Mouse (Mus musculus): ENCODE measurements around the gene Upp2. TPM values are rescaled to one million over a fixed set of nuclear protein-coding genes. Genes with fewer than 3 reads are reported as not detected.
A peak's percentile ranks its signal among the peaks of the same experiment; 100 is the strongest.

Upp2 gene
- polyA plus RNA-seq, 1 experiment from 2014 or later, result 7.7 TPM

DNA sequence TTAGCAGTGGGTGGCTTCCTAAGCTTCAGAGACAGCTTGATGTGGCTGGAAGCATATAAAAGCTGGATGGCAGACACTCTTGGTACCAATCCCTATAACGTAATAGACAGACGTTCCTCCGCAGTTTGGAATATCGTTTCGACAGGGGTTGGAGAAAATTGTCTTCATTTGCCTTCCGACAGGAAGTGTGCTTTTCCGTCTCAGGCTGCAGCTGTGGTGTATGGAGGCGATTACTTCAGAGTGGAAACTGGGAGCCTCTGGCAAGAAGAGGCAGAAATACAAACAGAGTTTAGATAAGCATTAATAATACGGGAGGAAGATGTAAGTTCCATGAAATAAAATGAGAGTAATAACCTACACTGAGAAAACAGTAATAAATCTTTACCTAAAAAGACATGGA lies 28.3 kb downstream of the Upp2 start:
- H3K27me3 ChIP-seq, result no peaks in the 10 kb centered on the region
- 49% methylated on average over 9 of the region's 9 CpGs for WGBS
- no peaks in the 10 kb centered on the region for H3K36me3 ChIP-seq
- H3K9me3 ChIP-seq (replicated peaks), result no peaks in the 10 kb centered on the region
- H3K9ac ChIP-seq, result no peak overlapping the region
- H3K4me3 ChIP-seq (replicated peaks), result no peak overlapping the region
- no peak for ATAC-seq (replicated peaks; ENCODE audit: low FRiP score)
- H3K4me1 ChIP-seq, result peaks cover 14% of the 10 kb centered on the region; the same call in 1 of the 2 replicates
- H3K27ac ChIP-seq, result peak overlapping the region; percentile 63
- no peak overlapping the region for H3K4me2 ChIP-seq

DNA sequence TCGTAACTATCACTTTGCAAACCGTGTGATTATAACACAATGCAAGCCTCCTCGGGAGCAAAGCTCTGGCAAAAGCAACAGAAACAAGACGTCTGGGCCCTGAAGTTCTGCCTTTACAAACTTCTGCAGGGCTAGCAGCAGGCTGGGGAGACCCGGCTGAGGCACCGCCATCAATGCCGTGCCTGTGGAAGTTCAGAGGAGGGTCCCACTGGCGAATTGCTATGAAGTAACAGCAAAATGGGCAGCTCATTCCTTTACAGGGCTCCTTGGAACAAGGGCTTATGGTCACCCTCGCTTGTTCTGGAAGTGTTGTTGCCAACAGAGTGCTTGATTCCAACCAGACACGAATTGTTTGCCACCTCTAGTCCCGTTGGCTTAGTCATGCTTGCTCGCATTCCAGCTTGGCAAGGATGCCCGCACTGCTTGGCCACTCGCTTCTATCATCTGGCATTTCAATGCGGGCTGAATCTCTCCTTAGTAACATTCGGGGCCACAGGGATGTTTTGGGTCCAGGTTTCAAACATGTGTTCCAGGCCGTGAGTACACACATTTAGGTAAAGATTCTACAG lies 29.8 kb downstream of the Upp2 start:
- 88% methylated on average over 17 of the region's 17 CpGs for WGBS
- no peak for ATAC-seq (replicated peaks; ENCODE audit: low FRiP score)

DNA sequence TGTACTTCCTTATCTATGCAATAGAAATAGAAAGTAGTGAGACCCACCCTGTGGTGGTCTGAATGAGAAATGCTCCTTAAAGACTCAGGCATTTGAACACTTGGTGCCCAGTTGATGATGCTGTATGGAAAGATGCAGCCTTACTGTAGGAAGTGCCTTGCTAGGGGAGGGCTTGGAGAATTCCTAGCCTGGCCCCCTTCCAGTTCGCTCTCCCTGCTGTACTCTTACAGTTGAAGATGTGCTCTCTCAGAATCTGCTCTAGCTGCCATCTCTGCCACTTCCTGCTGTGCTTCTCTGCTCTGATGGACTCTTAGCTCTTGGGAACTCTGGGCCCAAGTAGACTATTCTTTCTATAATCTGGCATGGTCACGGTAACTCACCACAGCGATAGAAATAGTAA lies 30.5 kb downstream of the Upp2 start:
- Histone ChIP-seq H3K9ac (no peak overlapping the region), H3K4me1 (peaks cover 17% of the 10 kb centered on the region; the same call in 1 of the 2 replicates), H3K4me2 (no peak overlapping the region), H3K9me3 (replicated peaks) (no peaks in the 10 kb centered on the region), H3K27ac (no peak overlapping the region), H3K27me3 (no peaks in the 10 kb centered on the region), H3K4me3 (replicated peaks) (no peak overlapping the region), H3K36me3 (no peaks in the 10 kb centered on the region)
- no peak for ATAC-seq (replicated peaks; ENCODE audit: low FRiP score)
- WGBS, result 96% methylated on average over 3 of the region's 3 CpGs

More for the DNA sequence above, 29.8 kb downstream of the Upp2 start:
- H3K27me3 ChIP-seq, result no peaks in the 10 kb centered on the region
- no peak overlapping the region for H3K27ac ChIP-seq
- no peak overlapping the region for H3K4me2 ChIP-seq
- H3K9me3 ChIP-seq (replicated peaks), result no peaks in the 10 kb centered on the region
- no peak overlapping the region for H3K4me3 ChIP-seq (replicated peaks)
- H3K36me3 ChIP-seq, result no peaks in the 10 kb centered on the region
- H3K9ac ChIP-seq, result no peak overlapping the region
- H3K4me1 ChIP-seq, result peaks cover 16% of the 10 kb centered on the region; the same call in 1 of the 2 replicates

DNA sequence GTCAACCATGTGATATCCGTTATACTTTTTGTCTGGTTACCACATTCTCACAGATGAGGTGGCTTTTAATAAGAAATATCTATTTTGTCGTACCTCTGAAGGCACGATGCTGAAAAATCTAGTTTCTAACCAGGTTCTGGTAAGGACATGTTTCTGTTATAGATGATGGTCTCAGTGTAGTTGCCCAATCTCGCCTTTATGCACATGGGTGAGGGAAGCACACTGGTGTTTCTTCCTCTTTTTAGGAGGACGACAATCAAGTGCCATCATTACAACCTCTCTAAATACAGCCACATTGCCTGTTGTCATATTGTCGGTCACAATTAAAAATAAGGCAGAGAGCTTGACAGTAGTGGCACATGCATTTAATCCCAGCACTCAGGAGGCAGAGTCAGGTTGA lies 32.5 kb downstream of the Upp2 start:
- no peaks in the 10 kb centered on the region for H3K36me3 ChIP-seq
- no peak overlapping the region for H3K4me3 ChIP-seq (replicated peaks)
- H3K27ac ChIP-seq, result no peak overlapping the region
- H3K27me3 ChIP-seq, result no peaks in the 10 kb centered on the region
- H3K4me1 ChIP-seq, result 0 out of 2 replicates have a peak, but pooled peaks cover 15% of the 10 kb centered on the region
- no peaks in the 10 kb centered on the region for H3K9me3 ChIP-seq (replicated peaks)
- no peak overlapping the region for H3K9ac ChIP-seq
- no peak for ATAC-seq (replicated peaks; ENCODE audit: low FRiP score)
- H3K4me2 ChIP-seq, result no peak overlapping the region
- WGBS, result 98% methylated on average over 6 of the region's 6 CpGs

GRCm38 (mm10) chr2:58601382-58601781 lies 34.3 kb downstream of the Upp2 start:
- H3K36me3 ChIP-seq, result no peaks in the 10 kb centered on the region
- no peak overlapping the region for H3K4me3 ChIP-seq (replicated peaks)
- ATAC-seq (replicated peaks; ENCODE audit: low FRiP score), result peak; percentile 71; the same call in 1 of the 2 replicates
- no peak overlapping the region for H3K9ac ChIP-seq
- H3K4me2 ChIP-seq, result no peak overlapping the region
- WGBS, result 61% methylated on average over 4 of the region's 4 CpGs
- H3K27me3 ChIP-seq, result no peaks in the 10 kb centered on the region
- no peak overlapping the region for H3K27ac ChIP-seq
- no peaks in the 10 kb centered on the region for H3K9me3 ChIP-seq (replicated peaks)
- 0 out of 2 replicates have a peak, but pooled peaks cover 3% of the 10 kb centered on the region for H3K4me1 ChIP-seq

DNA sequence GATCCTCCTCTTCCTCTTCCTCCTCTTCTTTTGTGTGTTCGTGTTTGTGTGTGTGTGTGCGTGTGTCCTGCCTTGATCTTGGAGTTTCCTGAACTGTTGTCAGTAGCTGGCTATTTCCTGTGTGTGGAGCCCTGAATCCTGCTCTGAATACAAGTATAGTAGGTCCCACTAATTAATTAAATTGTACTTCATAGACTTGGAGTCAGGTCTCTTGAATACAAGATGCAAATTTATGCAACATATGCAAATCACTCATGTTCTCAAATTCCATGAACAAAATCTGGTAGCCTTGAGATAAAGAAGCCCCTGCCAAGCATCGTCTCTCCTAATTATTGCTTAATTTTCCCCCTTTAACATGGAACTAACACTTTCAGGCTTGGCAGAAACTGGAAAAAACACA lies 36.3 kb downstream of the Upp2 start:
- H3K27ac ChIP-seq, result no peak overlapping the region
- no peak overlapping the region for H3K4me3 ChIP-seq (replicated peaks)
- ATAC-seq (replicated peaks; ENCODE audit: low FRiP score), result no peak
- no peaks in the 10 kb centered on the region for H3K27me3 ChIP-seq
- no peak overlapping the region for H3K9ac ChIP-seq
- no peak overlapping the region for H3K4me2 ChIP-seq
- WGBS, result 83% methylated on average over 3 of the region's 3 CpGs
- H3K9me3 ChIP-seq (replicated peaks), result no peaks in the 10 kb centered on the region
- no peaks in the 10 kb centered on the region for H3K36me3 ChIP-seq
- H3K4me1 ChIP-seq, result 0 out of 2 replicates have a peak, but pooled peaks cover 3% of the 10 kb centered on the region

GRCm38 (mm10) chr2:58604791-58605190 lies 37.7 kb downstream of the Upp2 start:
- H3K4me2 ChIP-seq, result no peak overlapping the region
- no peaks in the 10 kb centered on the region for H3K36me3 ChIP-seq
- 89% methylated on average over 3 of the region's 3 CpGs for WGBS
- no peak overlapping the region for H3K4me3 ChIP-seq (replicated peaks)
- H3K27me3 ChIP-seq, result no peaks in the 10 kb centered on the region
- H3K9ac ChIP-seq, result no peak overlapping the region
- no peaks in the 10 kb centered on the region for H3K9me3 ChIP-seq (replicated peaks)
- 0 out of 2 replicates have a peak, but pooled peaks cover 3% of the 10 kb centered on the region for H3K4me1 ChIP-seq
- H3K27ac ChIP-seq, result no peak overlapping the region
- no peak for ATAC-seq (replicated peaks; ENCODE audit: low FRiP score)

- no peak overlapping the region for H3K9ac ChIP-seq
- no peaks in the 10 kb centered on the region for H3K9me3 ChIP-seq (replicated peaks)
- H3K4me3 ChIP-seq (replicated peaks), result no peak overlapping the region
- no peaks in the 10 kb centered on the region for H3K4me1 ChIP-seq
- 84% methylated on average over 3 of the region's 3 CpGs for WGBS
- H3K36me3 ChIP-seq, result no peaks in the 10 kb centered on the region
- H3K27ac ChIP-seq, result no peak overlapping the region
- H3K4me2 ChIP-seq, result no peak overlapping the region
- H3K27me3 ChIP-seq, result no peaks in the 10 kb centered on the region
- no peak for ATAC-seq (replicated peaks; ENCODE audit: low FRiP score)
Measured at GRCm38 (mm10) chr2:58613720-58614119, 46.6 kb downstream of the Upp2 start.

DNA sequence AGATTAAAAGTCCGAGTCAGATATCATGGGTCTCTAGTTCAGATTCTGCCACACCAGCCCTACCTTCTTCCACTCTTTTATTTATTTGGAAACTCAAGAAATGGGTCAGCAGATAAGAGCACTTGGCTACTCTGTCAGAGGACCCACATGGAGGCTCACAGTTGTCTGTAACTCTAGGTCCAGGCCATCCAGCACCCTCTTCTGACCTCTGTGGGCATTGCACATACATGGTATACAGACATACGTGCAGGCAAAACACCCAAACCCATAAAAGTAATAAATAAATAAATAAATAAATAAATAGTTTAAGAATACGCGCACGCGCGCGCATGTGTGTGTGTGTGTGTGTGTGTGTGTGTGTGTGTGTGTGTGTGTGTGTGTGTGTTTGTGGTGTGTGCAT lies 47.8 kb downstream of the Upp2 start:
- Histone ChIP-seq H3K4me3 (replicated peaks) (no peak overlapping the region), H3K9ac (no peak overlapping the region), H3K9me3 (replicated peaks) (no peaks in the 10 kb centered on the region), H3K36me3 (no peaks in the 10 kb centered on the region), H3K4me2 (no peak overlapping the region), H3K27me3 (no peaks in the 10 kb centered on the region), H3K27ac (no peak overlapping the region), H3K4me1 (no peaks in the 10 kb centered on the region)
- no peak for ATAC-seq (replicated peaks; ENCODE audit: low FRiP score)
- 94% methylated on average over 8 of the region's 8 CpGs for WGBS

- H3K4me2 ChIP-seq, result no peak overlapping the region
- ATAC-seq (replicated peaks; ENCODE audit: low FRiP score), result no peak
Measured at GRCm38 (mm10) chr2:58615766-58616165, 48.7 kb downstream of the Upp2 start.

DNA sequence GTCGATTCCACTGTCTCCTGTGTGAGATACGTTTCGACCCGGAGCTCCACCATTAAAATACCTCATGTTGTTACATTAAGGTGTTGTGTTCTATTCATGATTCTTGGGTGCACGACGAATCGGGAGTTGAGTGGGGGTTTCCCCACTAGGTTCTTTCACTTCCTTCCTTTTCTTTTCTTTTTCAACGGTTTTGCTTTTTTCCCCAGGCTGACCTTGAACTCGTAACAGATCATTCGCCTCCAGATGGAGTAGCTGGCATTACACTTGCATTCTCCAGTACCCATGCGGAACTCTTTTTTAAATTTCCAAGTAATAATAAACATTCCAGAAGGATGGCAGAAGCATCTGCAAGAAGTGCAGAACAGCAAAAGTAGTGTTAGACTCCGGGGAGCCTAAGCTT lies 58.1 kb downstream of the Upp2 start:
- no peak overlapping the region for H3K4me2 ChIP-seq
- no peak overlapping the region for H3K9ac ChIP-seq
- H3K4me3 ChIP-seq (replicated peaks), result no peak overlapping the region
- no peaks in the 10 kb centered on the region for H3K27me3 ChIP-seq
- H3K27ac ChIP-seq, result no peak overlapping the region
- 73% methylated on average over 12 of the region's 12 CpGs for WGBS
- H3K36me3 ChIP-seq, result no peaks in the 10 kb centered on the region
- H3K4me1 ChIP-seq, result no peaks in the 10 kb centered on the region
- ATAC-seq (replicated peaks; ENCODE audit: low FRiP score), result no peak
- no peaks in the 10 kb centered on the region for H3K9me3 ChIP-seq (replicated peaks)

More at GRCm38 (mm10) chr2:58615766-58616165, 48.7 kb downstream of the Upp2 start:
- H3K27ac ChIP-seq, result no peak overlapping the region
- no peaks in the 10 kb centered on the region for H3K36me3 ChIP-seq
- no peak overlapping the region for H3K9ac ChIP-seq
- 93% methylated on average over 5 of the region's 5 CpGs for WGBS
- no peaks in the 10 kb centered on the region for H3K9me3 ChIP-seq (replicated peaks)
- H3K4me3 ChIP-seq (replicated peaks), result no peak overlapping the region
- H3K27me3 ChIP-seq, result no peaks in the 10 kb centered on the region
- no peaks in the 10 kb centered on the region for H3K4me1 ChIP-seq

DNA sequence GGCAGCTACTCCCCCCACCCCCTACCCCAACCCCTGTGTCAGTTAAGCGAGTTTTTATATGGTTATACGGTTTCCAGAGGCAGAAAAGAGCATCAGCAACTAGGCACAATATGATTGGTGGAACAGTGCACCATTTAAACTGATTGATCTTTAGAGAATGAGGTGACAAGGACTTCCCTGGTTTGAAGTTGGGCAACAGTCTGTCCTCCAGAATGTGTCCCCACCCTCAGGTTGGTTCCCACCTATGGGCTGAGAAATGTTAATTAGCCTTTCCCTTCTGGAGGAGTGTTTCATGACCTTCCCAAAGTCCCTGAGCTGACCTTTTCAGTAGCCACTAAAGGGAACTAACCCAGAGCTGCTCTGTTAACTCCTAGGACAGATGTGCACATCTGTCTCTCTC lies 58.6 kb downstream of the Upp2 start:
- no peak overlapping the region for H3K4me2 ChIP-seq
- H3K9ac ChIP-seq, result no peak overlapping the region
- H3K4me3 ChIP-seq (replicated peaks), result no peak overlapping the region
- no peaks in the 10 kb centered on the region for H3K9me3 ChIP-seq (replicated peaks)
- H3K4me1 ChIP-seq, result no peaks in the 10 kb centered on the region
- WGBS, result 18% methylated on average over 2 of the region's 2 CpGs
- ATAC-seq (replicated peaks; ENCODE audit: low FRiP score), result no peak
- H3K27me3 ChIP-seq, result no peaks in the 10 kb centered on the region
- H3K36me3 ChIP-seq, result no peaks in the 10 kb centered on the region
- no peak overlapping the region for H3K27ac ChIP-seq
